Mouse (Mus musculus): ENCODE measurements around the gene Arhgap45. TPM values are rescaled to one million over a fixed set of nuclear protein-coding genes. Genes with fewer than 3 reads are reported as not detected.
A peak's percentile ranks its signal among the peaks of the same experiment; 100 is the strongest.

Arhgap45 gene
- polyA plus RNA-seq, 1 experiment from 2014 or later: 206 TPM

DNA sequence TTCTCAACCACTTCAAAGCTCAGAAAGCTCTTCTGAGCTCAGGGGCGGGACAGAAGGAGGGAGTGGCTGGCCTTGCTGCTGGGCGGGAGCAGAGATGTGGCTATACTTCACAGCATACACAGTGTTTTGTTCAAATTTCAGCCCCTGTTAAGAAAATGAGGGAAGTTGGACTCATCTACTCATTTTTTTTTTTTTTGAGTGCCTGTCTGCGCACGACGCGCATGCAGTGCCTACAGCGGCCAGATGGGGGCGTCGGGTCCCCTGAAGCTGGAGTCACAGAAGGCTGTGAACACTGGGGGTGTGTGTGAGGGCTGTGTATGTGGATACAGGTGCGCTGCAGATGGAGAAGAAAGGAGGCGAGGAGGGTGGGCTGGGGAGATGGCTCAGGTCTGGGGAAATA lies 29.5 kb upstream of the Arhgap45 start:
- peak; percentile 92 for DNase-seq (ENCODE audit: low spot score)

DNA sequence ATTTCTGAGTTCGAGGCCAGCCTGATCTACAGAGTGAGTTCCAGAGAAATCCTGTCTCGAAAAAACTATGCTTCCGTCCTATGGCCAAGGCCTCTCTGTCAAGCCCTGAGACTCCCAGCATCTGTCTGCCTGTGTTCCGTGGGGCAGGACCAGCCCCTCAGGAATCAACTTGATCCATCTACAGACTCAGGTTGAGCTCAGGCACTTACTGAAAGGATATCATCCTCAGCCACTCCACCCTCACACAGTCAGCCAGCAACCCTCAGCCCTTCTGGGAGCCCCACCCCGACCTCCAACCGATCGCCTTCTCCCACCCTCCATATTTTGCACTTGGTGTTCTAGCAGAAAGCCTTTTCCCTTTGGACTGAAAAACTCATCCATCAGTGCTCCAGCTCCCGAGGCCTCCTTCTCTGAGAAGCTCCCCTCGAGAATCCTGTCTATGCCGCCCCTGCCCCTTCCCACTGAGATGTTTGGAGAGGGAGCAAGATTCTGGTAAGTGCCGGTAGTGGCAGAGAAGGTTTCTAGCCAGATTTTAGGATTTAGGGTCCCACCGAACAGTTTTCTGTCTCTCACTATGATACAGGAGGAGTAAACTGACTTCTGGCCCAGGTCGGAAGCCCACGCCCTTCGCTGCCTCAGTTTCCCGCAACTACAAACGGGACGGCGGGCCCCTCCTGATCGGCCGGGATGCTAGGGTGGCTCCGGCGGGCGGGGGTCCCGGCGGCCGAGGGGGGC lies 28.5 kb upstream of the Arhgap45 start:
- DNase-seq (ENCODE audit: low spot score): peak; percentile 14

DNA sequence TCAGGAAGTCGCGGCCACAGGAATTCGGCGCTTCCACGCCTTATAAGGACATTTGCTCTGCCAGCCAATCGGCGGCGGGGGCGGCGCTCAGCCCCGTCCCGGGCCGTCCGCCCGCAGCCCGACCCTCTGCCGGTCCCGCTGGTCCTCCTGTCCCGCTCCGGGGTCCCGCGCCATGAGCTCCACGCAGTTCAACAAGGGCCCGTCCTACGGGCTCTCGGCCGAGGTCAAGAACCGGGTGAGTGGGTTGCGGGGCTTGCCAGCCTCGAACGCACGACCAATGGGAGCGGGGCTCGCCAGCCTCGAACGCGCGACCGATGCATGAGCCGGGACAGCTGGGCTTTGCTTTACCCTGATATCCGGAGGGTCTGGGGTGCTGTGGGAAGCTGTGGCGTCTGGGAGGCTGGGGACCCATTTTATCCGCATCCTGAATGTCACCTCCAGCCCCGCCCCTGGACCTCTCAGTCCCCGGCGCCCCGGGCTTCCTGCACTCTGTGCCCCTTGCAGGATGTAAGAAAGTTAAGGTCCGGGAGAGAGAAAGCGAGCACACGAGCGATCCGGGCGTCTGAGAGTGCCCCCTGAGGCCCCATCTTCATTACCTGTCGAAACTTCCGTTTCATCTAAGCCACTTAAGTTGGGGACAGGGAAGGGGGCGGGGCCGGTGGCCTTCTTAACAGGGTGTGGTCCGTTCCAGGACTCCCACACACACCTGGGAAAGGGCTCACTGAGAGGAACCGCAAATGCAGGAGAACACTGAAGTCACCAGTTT lies 27.8 kb upstream of the Arhgap45 start, which contains the start of gene Cnn2:
Cnn2 (plus strand) TSS at position 79 of the 766 bp plus-strand sequence.
- DNase-seq (ENCODE audit: low spot score): peak; percentile 63

GRCm38 (mm10) chr10:79989272-79989786 lies 27.1 kb upstream of the Arhgap45 start:
- no peak for DNase-seq (ENCODE audit: low spot score)

- DNase-seq (ENCODE audit: low spot score): no peak
These were observed 26.6 kb upstream of the Arhgap45 start for GRCm38 (mm10) chr10:79989870-79990269.

- no peak for DNase-seq (ENCODE audit: low spot score)
These were observed 25.4 kb upstream of the Arhgap45 start for GRCm38 (mm10) chr10:79991099-79991498.

DNA sequence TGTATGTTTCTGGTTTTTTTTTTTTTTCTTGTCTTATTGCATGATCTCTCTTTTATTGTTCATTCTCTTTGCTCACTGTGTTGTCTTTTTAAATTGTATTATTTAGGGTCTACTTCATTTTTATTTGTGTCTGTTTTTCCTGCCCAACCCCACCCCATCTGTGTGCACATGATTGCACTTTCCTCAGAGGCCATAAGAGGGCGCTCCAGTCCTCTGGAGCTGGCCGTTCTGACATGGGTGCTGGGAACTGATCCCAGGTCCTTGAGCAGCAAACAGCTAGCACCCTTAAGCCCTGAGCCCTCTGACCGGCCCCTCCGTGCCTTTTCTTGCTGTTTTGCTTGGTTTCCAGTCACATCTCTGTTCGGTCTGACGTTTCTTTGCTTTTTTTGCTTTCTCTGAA lies 24.9 kb upstream of the Arhgap45 start:
- DNase-seq (ENCODE audit: low spot score): no peak

GRCm38 (mm10) chr10:79994397-79995115 lies 21.9 kb upstream of the Arhgap45 start:
- DNase-seq (ENCODE audit: low spot score): peak; percentile 25

- no peak for DNase-seq (ENCODE audit: low spot score)
These were observed 20.8 kb upstream of the Arhgap45 start for GRCm38 (mm10) chr10:79995636-79996035.

DNA sequence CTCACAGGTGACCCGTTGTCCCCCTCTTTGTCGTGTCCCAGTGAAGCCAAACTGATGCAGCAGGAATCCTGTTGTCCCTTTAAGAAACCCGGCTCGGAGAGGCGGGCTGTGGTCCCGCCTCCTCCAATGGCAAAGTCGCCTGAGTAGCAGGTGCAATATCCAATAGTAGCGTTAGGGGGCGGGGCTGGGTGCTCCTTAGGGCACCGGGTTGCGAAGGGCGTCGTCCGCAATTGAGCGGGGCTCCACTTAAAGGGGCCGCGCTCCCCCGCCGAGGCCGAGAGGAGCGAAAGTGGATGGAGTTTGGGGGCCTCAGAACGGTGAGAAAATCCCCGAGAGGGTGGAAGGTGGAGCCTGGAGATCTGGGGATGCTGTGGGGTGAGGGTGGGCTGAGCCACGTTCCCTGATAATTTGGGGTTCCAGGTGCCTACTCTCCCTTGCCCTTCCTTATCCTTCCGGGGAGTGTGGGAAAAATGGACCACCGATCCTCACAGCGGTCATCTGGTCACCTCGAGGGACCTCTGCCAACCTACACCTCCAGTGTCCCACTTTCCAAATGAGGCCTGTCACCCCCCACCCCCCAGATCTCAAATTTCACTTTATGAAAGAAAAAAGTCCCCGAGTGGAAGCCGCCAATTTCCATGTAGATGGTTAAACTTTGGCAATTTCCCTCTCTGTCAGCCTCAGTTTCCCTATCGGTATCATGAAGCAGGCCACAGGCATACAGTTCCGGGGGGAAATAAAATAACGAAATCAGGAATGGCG lies 20.0 kb upstream of the Arhgap45 start, which contains the start of gene Abca7:
Abca7 (plus strand) TSS at position 223 of the 762 bp plus-strand sequence.
- peak; percentile 98 for DNase-seq (ENCODE audit: low spot score)

DNA sequence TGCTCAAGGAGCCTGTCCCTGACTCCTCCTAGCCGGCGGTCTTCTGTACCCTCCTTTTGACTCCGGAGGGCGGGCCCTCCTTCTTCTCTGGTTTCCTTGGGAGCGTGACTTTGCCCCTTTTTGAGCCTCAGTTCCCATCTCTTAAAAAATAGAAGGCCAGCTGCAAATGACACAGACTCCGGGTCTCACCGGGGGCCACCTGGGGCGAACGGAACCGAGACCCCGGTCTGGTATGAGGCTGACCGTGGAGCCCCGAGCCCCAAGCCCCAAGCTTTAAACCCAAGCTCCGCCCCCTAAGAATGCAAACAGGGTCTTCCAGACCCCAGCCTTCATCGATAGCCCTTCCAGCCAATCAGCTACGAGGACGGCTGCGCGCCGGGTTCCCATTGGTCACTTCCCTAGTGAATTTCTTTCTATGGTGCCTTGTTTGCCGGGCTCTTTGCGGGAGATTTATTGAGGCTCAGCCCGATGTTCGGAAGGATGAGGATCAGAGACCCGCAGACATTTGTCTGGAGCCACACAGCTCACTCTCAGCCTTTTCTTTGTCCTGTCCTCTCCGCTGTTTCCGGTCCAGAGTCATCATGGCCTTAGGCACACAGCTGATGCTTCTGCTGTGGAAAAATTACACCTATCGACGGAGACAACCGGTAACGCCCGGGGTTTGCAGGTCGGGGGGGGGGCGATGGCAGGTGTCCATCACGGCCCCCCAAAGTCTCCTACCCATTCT lies 19.3 kb upstream of the Arhgap45 start:
- DNase-seq (ENCODE audit: low spot score): peak; percentile 83

DNA sequence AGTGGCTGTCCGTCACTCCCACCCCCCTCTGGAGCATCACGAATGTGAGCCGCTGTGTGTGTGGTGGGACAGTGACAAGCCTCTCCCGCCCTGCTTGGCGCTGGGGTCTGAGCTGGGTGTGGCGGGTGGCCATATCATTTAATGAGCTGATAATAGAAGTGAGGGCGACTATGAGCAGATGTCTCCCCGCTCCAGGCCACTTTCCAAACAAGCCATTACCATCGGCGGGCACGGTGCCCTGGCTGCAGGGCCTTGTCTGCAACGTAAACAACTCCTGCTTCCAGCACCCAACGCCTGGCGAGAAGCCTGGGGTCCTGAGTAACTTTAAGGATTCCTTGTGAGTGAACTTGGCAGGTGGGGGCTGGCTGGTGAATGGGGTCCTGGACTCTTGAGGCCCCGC lies 18.6 kb upstream of the Arhgap45 start:
- DNase-seq (ENCODE audit: low spot score): no peak

DNA sequence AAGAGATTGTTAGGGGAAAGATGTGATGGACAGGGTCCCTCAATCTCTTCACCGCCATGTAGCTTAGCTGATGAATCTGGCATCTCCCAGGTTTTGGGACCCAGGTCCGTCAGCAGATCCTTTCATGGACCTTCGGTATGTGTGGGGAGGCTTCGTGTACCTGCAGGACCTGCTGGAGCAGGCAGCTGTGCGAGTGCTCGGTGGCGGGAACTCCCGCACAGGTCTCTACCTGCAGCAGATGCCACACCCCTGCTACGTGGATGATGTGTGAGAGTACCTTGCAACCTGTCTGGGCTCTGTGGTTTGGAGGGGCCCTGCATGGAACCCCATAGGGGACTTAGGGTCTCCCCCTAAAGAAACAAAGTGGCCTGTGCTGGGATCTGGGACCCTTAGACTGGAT lies 14.5 kb upstream of the Arhgap45 start:
- no peak for DNase-seq (ENCODE audit: low spot score)

- DNase-seq (ENCODE audit: low spot score): no peak
These were observed 13.6 kb upstream of the Arhgap45 start for GRCm38 (mm10) chr10:80002829-80003228.

GRCm38 (mm10) chr10:80003374-80004232 lies 12.8 kb upstream of the Arhgap45 start:
- no peak for DNase-seq (ENCODE audit: low spot score)

DNA sequence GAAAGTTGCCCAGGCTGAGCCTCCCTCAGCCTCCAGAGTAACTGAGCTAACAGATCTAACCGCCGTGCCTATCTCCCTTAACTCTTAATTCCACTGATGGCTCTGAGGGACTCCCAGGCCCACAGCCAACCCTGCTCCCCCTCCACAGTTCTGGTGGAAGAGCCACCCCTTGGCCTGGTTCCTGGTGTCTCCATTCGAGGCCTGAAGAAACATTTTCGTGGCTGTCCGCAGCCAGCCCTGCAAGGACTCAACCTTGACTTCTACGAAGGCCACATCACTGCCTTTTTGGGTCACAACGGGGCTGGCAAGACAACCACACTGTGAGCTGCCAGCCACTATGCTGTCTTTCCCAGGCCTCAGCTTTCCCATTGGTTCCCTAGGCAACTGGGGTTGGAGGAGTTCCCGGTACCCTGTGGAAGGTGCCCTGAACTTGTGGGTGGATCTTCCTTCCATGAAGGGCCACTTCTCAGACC lies 12.2 kb upstream of the Arhgap45 start:
- no peak for DNase-seq (ENCODE audit: low spot score)

- no peak for DNase-seq (ENCODE audit: low spot score)
These were observed 4.7 kb upstream of the Arhgap45 start for GRCm38 (mm10) chr10:80011740-80012139.

DNA sequence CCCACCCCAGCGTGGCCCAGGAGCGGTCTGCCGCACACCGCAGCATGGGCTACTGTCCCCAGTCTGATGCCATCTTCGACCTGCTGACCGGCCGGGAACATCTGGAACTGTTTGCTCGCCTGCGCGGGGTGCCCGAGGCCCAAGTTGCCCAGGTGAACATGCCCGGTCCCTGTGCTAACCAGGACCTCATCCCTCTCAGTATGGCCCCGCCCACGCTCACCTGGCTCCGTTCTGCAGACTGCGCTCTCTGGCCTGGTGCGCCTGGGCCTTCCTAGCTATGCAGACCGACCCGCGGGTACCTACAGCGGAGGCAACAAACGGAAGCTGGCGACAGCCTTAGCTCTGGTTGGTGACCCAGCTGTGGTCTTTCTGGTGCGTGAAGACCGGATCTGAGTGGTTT lies 2.8 kb upstream of the Arhgap45 start:
- DNase-seq (ENCODE audit: low spot score): no peak
